Mouse (Mus musculus) WW6 (cell line): ENCODE results near the gene Fgf12.

Source experiments
- DNase-seq: peaks from one replicate; pipeline ENCODE4 v3.0.0-alpha.2; 2013; ENCODE audit warnings: low read depth, low spot score

Fgf12 gene

DNA sequence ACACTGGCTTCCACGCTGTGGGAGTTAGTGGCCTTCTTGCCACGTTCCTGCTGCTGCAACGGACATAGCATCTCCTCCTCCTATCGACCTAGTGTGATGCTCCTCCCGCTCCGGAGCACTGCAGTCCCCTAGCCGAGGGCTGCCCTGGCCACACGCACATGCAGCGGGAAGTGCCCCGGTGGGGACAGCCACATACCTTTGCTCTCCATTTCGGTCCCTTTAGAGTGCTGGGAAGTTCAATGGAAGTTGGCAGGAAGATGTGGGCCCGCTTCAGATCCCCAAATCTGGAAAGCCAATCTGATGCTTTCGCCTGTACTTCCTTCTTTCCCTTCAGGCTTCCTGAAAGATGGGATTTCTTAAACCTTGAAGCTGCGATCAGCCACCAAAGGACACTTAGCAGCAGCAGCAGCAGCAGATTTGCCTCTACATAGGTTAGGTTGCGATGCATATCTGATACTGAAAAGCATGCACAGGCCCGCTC is at the start of gene Fgf12:
Gene Fgf12 (minus strand): TSS at position 431 of the 481 bp plus-strand sequence.
- DNase-seq = no peak

DNA sequence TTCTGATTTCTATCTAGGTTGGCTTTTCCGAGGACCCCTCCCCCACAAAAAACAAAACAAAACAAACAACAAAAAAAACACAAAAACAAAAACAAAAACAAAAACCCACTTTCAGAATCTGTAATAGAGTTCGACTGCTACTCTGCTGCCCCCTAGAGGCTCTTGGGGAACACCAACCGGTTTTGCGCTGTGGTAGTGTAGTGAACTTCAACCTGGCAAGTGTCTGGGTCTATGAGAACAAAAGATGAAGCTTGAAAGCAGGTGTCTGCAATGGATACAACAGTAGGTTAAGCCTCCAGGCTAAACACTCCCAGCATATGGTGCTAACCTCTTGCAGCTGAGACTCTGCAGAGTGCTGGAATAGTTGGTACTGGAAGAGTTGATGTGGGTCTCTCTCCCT is 40.2 kb upstream of the Fgf12 start:
- peak; percentile 24 for DNase-seq

DNA sequence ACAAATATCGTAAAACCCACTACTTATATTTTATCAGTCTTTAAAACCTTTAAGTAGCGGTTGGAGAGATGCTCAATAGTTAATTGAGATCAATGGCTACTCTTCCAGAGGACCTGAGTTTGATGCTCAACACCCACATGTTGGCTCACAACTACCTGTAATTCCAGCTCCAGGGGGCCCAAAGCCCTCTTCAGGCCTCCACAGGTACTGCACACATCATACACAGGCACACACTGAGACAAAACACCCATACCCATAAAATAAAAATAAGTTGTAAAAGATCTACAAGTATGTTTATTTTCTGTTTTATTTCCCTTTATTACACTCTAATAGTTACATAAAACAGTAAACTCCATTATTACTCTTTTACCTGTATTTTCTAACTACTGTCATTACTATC is 17.4 kb upstream of the Fgf12 start:
- no peak for DNase-seq

DNA sequence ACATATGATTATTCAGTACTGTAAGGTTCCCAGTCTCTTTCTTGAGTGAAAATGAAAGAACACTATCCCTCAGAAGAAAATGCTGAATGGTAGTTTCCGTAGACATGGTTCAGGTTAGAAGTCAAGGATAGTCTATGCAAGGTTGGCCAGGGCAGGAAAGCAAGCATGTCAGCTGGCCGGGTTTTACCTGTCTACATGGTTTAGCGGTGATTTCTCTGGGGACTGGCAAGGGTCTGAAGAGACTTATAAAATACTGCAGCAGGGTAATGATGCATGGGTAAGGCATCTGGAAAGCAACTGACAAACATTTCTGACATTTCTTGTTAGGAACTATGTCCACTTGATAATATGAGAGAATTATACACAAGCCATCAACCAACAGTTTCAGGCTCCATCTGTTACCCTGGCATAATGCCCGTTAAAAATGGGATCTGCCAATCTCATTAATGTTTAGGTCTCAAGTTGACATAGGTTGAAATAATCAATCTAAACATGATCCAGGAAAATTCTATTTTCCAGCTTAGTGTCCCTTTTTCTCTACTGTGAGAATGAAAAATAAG is 8.6 kb upstream of the Fgf12 start:
- no peak for DNase-seq

DNA sequence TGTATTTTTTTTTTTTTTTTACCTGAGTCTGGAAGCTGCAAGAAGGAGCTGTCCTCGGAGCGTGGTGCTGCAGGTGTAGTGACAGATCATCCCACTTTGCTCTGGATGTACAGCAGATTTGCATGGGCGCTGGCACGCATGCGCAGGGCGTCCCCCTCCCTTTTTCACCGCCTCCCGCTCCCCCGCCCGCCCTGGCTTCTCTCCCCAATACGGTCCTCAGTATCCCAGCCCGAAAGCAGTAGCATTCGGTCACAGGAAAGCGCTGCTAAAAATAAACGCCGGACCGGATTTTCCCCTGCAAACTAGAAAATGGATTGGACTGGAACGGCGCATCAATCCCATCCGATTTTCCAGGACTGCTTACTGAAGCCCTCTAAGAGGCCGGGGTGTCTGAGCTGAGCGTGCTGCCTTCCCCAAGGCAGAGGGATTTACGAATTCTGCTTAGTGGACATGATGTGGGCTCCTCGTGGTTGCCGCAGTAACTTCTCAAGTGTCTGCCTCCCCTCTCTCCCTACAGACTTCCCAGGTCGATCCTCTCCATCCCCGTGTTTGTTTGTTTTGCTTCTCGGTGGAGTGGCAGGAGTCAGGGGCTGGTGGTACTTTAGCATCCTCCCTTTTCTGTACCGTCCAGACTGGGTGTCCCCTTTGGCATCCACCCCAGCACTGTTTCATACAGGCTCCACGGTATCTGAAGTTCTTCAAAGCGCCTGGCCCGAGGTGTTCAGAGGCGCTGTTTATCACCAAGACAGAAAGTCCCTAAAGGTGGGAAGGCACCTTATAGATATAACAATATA is 453 bp upstream of the Fgf12 start:
- DNase-seq = peak; percentile 80

DNA sequence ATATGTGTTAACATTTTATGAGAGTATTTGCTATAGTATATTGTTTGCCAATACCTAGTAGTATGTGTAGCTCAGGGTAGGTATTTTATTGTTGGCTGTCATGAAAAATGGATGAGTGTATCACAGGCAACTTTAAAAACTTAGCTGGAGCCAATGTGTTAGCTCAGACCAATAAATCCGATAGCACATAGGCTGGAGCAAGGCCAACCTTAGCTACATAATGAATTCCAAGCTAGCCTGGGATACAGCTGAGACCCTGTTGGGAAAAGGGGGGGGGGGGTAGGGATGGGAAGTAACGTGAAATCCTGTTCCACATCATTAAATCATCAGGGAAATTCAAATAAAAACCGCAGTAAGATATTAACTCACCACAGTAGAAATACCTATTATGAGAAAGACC is 18.4 kb downstream of the Fgf12 start:
- DNase-seq = no peak

DNA sequence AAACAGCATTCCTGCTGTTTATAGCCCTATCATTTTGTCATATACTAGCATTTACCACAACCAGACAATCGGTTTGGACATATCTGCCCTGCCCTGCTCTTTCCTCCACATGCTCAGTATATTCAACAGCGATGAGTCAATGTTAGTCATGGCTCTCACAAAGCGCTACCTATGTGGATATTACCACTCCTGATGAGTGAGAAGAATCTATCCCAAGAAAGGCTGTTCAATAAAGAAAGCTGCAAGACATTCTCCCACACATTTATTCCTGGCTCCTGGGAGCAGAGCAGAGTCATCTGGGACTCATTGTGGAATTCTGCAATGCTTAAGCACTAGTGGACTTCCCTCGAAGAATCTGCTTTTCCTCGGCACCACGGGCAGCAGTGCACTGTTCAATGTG is 26.1 kb downstream of the Fgf12 start:
- DNase-seq = no peak

DNA sequence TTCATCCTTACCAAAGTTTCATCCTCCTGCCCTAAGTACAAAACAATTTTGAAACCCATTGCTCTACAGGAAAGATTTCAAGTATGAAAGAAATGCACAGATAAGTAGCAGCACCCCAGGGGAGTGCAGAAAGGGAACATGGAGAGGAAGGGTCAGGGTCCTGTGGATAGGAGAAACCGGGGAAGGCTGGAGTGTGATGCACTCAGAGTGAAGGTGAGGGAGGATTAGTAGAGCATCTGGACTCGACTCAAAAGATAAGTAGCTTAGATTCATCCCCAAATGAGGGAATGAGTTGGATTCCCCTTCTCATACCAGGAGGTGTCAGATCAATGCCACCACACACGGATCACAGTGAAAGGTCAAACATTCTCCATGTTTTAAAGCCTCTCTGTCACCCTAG is 46.2 kb downstream of the Fgf12 start:
- DNase-seq = no peak

DNA sequence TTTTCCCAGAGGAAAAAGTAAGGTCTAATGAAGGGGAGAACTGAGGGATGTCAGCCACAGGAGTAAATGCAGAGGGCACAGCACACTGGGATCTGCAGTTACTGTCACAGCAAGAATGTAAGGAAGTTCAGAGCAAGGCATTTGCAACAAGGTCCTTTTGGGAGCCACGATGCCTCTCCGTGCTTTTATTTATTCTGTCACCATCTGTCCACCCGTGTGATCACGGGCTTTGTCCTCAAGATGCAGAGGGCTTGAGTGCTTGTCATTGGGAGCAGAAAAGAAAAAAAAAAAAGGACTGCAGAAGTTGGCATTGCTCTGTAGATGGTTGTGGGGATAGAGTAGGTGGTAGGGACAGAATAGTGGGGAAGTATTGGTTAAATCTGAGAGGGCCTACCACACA is 52.5 kb downstream of the Fgf12 start:
- no peak for DNase-seq

DNA sequence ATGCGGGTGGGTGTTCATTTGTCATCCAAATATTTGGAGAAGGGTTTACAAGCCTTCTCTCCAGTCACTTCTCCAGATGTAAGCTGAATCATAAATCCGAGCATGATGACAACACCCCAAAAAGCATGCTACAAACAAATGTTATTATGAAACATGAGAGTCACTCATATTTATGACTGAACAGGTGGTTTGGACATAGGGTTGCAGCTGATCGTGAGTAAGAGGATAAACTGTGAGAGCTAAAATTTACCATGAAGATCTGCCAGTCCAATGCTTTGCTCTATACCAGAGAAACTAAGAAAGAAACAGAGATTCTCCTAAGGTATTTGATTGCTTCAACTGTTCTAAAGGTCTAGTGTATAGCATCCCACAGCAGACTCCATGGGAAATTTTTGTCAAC is 56.0 kb downstream of the Fgf12 start:
- DNase-seq = no peak

DNA sequence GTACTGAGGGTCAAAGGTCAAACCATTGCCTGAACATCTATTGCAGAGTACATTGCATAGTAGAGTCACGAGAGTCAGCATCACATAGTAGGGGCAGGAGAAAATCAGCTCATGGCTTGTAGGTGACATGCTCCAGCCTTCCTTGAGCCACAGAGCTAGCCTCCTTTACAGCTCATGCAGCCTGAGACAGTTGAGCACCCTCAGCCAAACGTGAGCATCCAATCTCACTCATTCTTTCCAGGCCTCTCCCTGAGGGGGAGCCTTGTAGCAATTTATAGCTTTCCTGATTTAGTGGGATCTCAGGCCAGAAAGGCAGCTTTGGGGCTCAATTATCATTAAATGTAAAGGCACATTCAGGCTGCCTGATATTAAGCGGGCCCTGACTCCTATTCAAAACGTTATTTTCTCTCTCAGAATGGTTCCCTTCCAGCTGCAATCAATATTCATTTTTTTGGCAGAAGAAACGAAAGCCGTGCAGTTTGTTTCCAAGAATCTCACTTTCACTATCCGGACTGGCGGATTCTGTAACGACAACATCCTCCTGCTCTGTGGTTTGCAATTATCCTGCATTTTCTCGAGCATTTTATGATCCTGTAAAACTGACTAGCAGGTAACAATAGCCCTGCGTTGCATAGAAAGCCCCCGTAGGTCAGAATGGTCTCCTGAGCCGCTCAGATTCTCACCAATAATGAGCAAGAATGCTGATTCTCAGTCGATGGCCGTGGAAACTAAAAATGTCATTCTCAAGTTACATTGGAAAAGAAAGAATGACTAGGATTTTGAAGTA is 58.6 kb downstream of the Fgf12 start:
- no peak for DNase-seq

DNA sequence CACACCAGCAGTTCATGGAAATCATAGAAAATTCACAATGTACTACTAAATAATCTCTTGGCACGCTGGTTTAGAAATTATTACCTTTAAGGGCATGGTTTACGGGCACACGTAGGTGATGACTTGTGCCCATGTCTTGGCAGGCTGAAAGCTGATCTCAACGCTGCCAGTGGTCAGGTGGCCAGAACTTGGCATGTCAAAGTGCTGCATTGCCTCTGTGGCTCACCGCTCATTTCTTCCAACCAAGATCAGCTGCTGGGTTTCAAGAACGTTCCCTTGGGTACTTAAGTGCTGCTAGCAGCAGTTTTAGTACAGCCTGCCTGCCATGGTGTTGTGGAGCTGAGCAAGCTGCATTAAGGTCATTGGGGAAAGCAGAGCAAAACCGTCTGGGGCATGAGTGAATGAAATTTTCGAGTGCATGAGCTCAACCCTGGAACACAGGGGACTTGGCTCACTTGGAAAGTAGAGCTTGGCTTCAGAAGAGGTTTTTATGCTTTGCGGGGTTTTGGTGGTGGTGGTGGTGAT is 63.9 kb downstream of the Fgf12 start:
- DNase-seq = no peak

DNA sequence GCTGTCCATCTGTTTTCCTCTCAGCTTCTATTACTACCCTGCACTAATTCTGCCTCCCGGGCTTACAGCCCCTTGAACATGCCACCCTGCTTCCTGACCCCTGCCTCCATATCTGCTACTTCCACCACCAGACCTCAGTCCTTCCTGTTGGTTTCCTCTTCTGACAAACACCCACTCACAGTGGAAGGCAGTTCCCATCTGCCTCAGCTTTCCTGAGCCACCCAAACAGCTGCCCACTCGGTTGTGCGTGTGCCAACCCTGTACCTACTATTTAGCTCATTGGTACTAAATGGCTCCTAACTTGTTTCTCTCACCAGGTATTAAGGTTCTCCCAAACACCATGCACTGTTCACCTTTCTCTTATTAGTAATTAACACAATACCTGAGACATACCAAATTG is 71.2 kb downstream of the Fgf12 start:
- DNase-seq = no peak

DNA sequence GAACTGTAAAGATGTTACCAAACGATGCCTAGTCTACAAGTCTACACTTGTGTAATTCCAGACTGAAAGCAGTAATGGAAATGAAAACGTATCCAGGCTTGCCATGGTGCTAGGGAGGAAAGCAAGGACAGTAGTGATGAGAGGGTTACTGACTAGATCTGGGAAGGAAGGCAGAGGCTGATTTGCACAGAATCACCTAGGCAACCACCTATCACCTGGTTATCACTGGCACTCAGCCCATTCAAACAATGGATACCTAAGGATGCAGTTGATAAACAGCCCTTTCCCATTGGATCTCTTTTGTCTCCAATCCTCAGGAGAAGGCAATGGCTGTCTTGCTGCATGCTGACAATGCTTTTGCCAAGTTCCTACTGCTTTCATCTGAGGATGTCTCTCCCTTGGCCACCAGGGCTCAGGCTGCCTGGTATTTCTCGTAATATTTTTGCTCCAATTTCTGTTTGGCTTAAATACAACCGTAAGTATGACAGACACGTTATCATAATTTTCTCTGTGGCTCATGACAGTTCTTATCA is 84.0 kb downstream of the Fgf12 start:
- DNase-seq = no peak

DNA sequence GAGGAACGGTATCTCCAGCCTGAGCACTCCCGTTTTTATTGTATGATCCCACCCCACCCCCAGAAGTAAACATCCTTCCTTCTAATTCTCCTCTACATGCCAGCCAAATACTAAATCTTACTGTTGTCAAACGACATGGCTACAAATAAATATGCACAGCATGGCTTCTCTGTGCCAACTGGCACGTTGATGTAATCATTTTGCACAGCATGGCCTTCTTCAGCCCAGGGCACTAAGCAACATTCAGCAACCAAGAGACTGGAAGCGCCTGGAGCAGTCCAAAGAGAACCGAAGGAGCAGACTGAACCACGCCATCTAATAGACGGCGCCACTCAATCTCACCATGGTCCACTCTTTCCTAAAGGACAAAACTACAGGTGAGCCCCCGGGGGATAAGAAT is 100.2 kb downstream of the Fgf12 start:
- no peak for DNase-seq

DNA sequence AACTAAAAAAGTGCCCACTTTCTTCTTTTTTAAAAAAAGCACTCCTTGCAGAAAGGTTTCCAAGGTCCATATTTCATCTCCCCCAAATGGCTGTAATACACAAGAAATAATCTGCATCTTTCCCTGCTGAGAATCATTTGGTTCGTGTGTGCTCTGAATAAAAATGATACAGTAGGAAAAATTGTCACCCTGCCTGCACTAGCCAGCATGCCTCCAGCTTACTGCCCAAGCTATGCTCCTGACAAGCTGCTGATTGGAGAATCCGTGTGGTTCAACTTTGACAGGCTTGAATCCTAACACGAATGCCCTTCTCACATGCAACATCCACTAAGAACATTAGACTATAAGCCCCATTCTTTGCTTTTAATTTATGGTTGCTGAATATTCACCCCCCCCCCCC is 102.3 kb downstream of the Fgf12 start:
- DNase-seq = no peak

DNA sequence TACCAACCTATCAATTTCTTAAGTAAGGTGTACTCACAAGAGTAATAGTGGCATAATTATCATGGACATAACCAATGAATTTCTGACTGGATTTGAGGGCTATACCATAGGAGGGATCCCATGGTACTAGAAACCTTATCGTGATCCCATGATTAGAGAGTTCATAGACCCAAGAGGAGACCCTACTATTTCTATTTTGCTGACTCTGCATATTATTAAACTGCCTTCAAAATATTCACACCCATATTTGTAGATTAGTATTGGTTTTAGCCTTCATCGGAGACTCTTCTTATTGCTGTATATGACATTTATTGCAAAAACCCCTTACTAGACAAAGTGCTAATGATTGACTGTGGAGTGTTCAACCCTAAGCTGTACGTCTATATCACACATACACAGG is 107.8 kb downstream of the Fgf12 start:
- no peak for DNase-seq

DNA sequence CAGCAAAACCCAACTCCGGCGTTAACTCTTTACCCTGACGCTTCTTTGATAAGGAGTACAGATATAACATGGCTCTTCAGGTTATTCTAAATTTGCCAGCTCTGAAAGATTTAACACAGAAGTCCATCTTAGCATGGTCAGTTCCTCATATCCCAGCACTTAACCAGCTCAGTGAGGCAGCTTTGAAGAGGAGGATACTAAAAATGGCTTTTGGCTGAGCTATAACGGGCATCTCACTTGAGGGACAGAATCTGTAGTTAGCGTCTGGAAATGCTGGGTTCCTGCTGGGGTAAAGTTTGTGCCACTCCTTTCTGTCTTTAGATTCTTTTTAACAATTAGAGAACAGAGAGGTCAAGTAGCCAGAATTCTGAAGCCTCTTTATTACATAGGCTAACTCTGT is 121.1 kb downstream of the Fgf12 start:
- DNase-seq = no peak

DNA sequence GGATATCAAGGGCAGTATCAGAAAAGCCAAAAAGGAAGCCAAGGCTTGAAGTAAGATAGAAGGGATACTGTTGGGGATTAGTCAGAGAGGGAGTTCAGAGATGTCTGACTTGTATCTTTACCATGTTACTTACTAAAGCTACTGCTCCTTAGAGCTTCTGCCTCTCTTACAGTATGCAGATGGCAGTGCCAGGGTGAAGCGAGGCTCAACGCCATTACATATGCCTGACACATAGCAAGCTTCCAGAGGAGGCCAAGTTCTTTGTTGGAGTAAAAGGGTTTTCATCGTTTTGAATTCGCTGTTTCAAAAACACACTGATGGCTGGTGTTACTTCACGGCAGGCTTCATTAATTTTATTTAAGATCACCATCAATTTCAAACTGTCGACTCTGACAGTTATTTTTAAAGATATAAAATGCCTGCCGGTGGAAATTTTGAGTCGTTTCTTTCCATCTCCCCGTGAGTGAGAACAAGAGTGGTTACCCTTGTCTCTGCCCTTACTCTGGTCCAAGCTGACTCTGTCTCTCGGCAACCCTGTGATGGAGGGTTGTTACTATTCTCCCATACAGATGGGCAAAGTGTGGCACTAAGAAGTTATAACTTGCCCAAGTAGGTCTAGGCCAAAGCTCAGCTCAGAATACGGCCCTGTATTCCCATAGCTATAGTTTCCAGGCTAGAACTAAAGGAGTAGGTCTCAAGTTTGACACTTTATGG is 121.9 kb downstream of the Fgf12 start:
- no peak for DNase-seq

DNA sequence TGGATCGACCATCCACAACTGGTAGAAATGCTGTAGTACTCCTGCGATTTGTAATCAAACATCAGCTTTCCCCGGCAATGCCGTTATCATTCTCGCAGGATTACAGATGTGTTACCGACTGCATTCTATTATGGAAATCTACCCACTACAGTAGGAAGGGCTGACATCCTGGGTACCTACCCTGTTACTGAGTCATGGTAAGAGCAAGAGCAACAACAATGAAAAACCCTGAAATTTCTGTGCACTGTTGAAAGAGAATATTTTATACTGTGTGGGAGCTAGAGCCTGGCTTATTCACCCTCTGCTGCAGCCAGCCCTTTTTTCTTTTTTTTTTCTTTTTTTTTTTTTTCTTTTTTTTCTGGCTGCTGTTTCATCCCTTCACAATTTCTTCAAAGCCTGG is 126.6 kb downstream of the Fgf12 start:
- DNase-seq = no peak

DNA sequence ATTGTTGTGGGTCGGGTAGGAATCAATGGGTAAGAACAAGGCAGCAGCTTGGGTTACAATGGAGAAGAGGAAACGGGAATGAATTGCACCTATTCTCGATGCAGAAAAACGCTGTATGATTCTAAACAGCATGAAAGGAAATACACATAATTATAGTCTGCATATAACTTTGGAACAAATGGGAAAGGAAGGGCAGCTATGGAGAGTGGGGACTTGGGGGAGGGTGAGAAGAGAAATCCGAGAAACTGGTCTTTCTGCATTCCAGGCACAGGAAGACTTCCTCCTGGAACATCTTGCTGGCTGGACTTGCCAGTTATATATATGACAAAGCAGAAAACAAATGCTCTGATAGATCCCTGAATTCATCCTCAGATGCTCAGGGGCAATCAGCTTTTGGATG is 127.2 kb downstream of the Fgf12 start:
- DNase-seq = no peak

DNA sequence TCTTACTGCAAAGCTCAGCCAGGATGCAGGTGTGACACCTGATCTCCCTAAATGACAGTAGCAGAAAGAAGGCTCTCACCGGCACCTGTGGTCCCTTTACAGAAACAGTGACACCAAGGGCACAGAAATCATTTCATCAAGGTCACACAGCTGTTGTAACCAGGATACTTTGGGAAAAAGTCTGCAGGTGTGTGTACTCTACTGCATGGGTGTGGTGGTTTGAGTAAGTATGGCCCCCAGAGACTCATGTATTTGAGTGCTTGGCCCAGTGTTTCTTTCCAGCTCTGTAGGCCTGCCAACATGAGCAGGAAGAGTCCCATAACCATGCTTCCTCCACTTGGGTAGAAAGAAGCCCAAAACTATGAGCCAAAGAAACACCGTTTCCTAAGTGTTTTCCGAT is 138.5 kb downstream of the Fgf12 start:
- no peak for DNase-seq
